Mouse (Mus musculus) MEL (cell line): ENCODE measurements around the gene Sox10. TPM values are rescaled to one million over a fixed set of nuclear protein-coding genes. Genes with fewer than 3 reads are reported as not detected.

ENCODE experiments used
- DNase-seq: peaks from one replicate; pipeline ENCODE4 v3.0.0; 2011; ENCODE audit warnings: low read depth, low spot score
- H3K27ac ChIP-seq: 2 replicates; pipeline ENCODE4 v1.5.1; 2012; ENCODE audit warnings: low read depth, mild to moderate bottlenecking, control low read depth, low read length, moderate library complexity; ENCODE audit not compliant: control insufficient read depth
- H3K27me3 ChIP-seq, 2 experiments: fragments of 150-350 bp in 1 of 2; sonication (generic) in 1 of 2; 2 replicates each; pipeline ENCODE4 v1.6.1; 2012; ENCODE audit warnings: low read length in 2 of 2, mild to moderate bottlenecking in 2 of 2, improper control_type of control experiment in 1 of 2, moderate library complexity in 1 of 2; ENCODE audit not compliant: insufficient read depth in 2 of 2, control insufficient read depth in 1 of 2
- H3K36me3 ChIP-seq, 2 experiments: 2 replicates each; pipeline ENCODE4 v1.6.1; 2012 to 2014; ENCODE audit warnings: low read length in 2 of 2, improper control_type of control experiment in 1 of 2, inconsistent platforms in 1 of 2, mild to moderate bottlenecking in 1 of 2; ENCODE audit not compliant: insufficient read depth in 2 of 2, control insufficient read depth in 1 of 2
- H3K4me1 ChIP-seq, 2 experiments: fragments of 150-350 bp in 1 of 2; sonication (generic) in 1 of 2; 2 replicates each; pipeline ENCODE4 v1.6.1; 2012; ENCODE audit warnings: low read length in 2 of 2, improper control_type of control experiment in 1 of 2, mild to moderate bottlenecking in 1 of 2; ENCODE audit not compliant: insufficient read depth in 2 of 2, control insufficient read depth in 1 of 2
- H3K4me3 ChIP-seq, 2 experiments: fragments of 150-350 bp in 1 of 2; sonication (generic) in 1 of 2; 2 replicates each; pipeline ENCODE4 v1.5.1; 2012; ENCODE audit warnings: low read depth in 2 of 2, low read length in 2 of 2, mild to moderate bottlenecking in 2 of 2, moderate library complexity in 2 of 2, control low read depth in 1 of 2, improper control_type of control experiment in 1 of 2; ENCODE audit not compliant: control insufficient read depth in 1 of 2, insufficient read depth in 1 of 2
- H3K79me2 ChIP-seq: 2 replicates; pipeline ENCODE4 v1.6.1; 2012; ENCODE audit warnings: mild to moderate bottlenecking, low read length, moderate library complexity; ENCODE audit not compliant: control insufficient read depth, poor library complexity, insufficient read depth
- H3K9ac ChIP-seq: 2 replicates; pipeline ENCODE4 v1.6.1; 2012; ENCODE audit warnings: low read depth, mild to moderate bottlenecking, control low read depth, low read length, moderate library complexity; ENCODE audit not compliant: control insufficient read depth, poor library complexity, severe bottlenecking
- H3K9me3 ChIP-seq: fragments of 150-350 bp; sonication (generic); replicated peaks from 2 replicates; pipeline ENCODE4 v1.6.1; 2012; ENCODE audit warnings: mild to moderate bottlenecking, low read length, improper control_type of control experiment, moderate library complexity; ENCODE audit not compliant: insufficient read depth
- BHLHE40 ChIP-seq: IDR thresholded peaks from 2 replicates; pipeline ENCODE4 v1.6.1; 2012; ENCODE audit warnings: low read depth, mild to moderate bottlenecking, inconsistent platforms, low read length, improper control_type of control experiment, borderline replicate concordance
- CHD1 ChIP-seq: IDR thresholded peaks from 2 replicates; pipeline ENCODE4 v1.6.1; 2012; ENCODE audit warnings: low read depth, mild to moderate bottlenecking, inconsistent platforms, low read length, improper control_type of control experiment
- E2F4 ChIP-seq: IDR thresholded peaks from 2 replicates; pipeline ENCODE4 v1.6.1; 2011; ENCODE audit warnings: low read depth, low read length, improper control_type of control experiment, borderline replicate concordance
- ELF1 ChIP-seq: IDR thresholded peaks from 2 replicates; pipeline ENCODE4 v1.6.1; 2014; ENCODE audit warnings: low read depth, mild to moderate bottlenecking, inconsistent platforms, low read length, improper control_type of control experiment, moderate library complexity
- ETS1 ChIP-seq: IDR thresholded peaks from 2 replicates; pipeline ENCODE4 v1.6.1; 2012; ENCODE audit warnings: low read depth, mild to moderate bottlenecking, inconsistent platforms, low read length, improper control_type of control experiment, moderate library complexity
- GABPA ChIP-seq: IDR thresholded peaks from 2 replicates; pipeline ENCODE4 v1.6.1; 2012; ENCODE audit warnings: low read depth, mild to moderate bottlenecking, inconsistent platforms, low read length, improper control_type of control experiment, moderate library complexity
- GATA1 ChIP-seq: IDR thresholded peaks from 2 replicates; pipeline ENCODE4 v1.6.1; 2011; ENCODE audit warnings: low read depth, low read length, improper control_type of control experiment
- HCFC1 ChIP-seq: IDR thresholded peaks from 2 replicates; pipeline ENCODE4 v1.6.1; 2012; ENCODE audit warnings: low read depth, mild to moderate bottlenecking, inconsistent platforms, low read length, improper control_type of control experiment, moderate library complexity
- JUND ChIP-seq: IDR thresholded peaks from 2 replicates; pipeline ENCODE4 v1.6.1; 2011; ENCODE audit warnings: low read depth, mild to moderate bottlenecking, improper control_type of control experiment, low read length
- KAT2A ChIP-seq: conservative IDR thresholded peaks from 2 replicates; pipeline ENCODE4 v1.6.1; 2012; ENCODE audit warnings: low read depth, low read length, improper control_type of control experiment, inconsistent platforms
- MAFK ChIP-seq: IDR thresholded peaks from 2 replicates; pipeline ENCODE4 v1.6.1; 2011; ENCODE audit warnings: low read depth, mild to moderate bottlenecking, low read length, improper control_type of control experiment, borderline replicate concordance
- MAZ ChIP-seq: IDR thresholded peaks from 2 replicates; pipeline ENCODE4 v1.6.1; 2012; ENCODE audit warnings: low read depth, mild to moderate bottlenecking, inconsistent platforms, low read length, improper control_type of control experiment
- MEF2A ChIP-seq: IDR thresholded peaks from 2 replicates; pipeline ENCODE4 v1.6.1; 2014; ENCODE audit warnings: low read depth, mild to moderate bottlenecking, inconsistent platforms, low read length, improper control_type of control experiment; ENCODE audit not compliant: poor library complexity, insufficient replicate concordance, severe bottlenecking; ENCODE audit errors: extremely low read depth
- MXI1 ChIP-seq: IDR thresholded peaks from 2 replicates; pipeline ENCODE4 v1.6.1; 2011; ENCODE audit warnings: mild to moderate bottlenecking, low read depth, low read length, improper control_type of control experiment
- MYB ChIP-seq: IDR thresholded peaks from 2 replicates; pipeline ENCODE4 v1.6.1; 2011; ENCODE audit warnings: mild to moderate bottlenecking, low read depth, low read length, improper control_type of control experiment
- MYC ChIP-seq: IDR thresholded peaks from 2 replicates; pipeline ENCODE4 v1.6.1; 2011; ENCODE audit warnings: low read depth, mild to moderate bottlenecking, low read length, improper control_type of control experiment, moderate library complexity
- NRF1 ChIP-seq: IDR thresholded peaks from 2 replicates; pipeline ENCODE4 v1.6.1; 2014; ENCODE audit warnings: low read depth, mild to moderate bottlenecking, inconsistent platforms, low read length, improper control_type of control experiment, moderate library complexity; ENCODE audit not compliant: poor library complexity, insufficient read depth, severe bottlenecking
- POLR2A ChIP-seq, 2 experiments: IDR thresholded peaks; 2 replicates each; pipeline ENCODE4 v1.6.1; 2011 to 2012; ENCODE audit warnings: low read length in 2 of 2, mild to moderate bottlenecking in 2 of 2, control low read depth in 1 of 2, improper control_type of control experiment in 1 of 2, low read depth in 1 of 2, moderate library complexity in 1 of 2; ENCODE audit not compliant: control insufficient read depth in 1 of 2, insufficient read depth in 1 of 2, poor library complexity in 1 of 2
- POLR2AphosphoS2 ChIP-seq: IDR thresholded peaks from 2 replicates; pipeline ENCODE4 v1.6.1; 2011; ENCODE audit warnings: low read length, improper control_type of control experiment
- POLR2AphosphoS5 ChIP-seq: IDR thresholded peaks from 2 replicates; pipeline ENCODE4 v1.6.1; 2012; ENCODE audit warnings: low read depth, borderline replicate concordance, mild to moderate bottlenecking, inconsistent platforms, low read length, moderate library complexity, mixed read lengths
- RAD21 ChIP-seq: IDR thresholded peaks from 2 replicates; pipeline ENCODE4 v1.6.1; 2011; ENCODE audit warnings: mild to moderate bottlenecking, low read depth, low read length, improper control_type of control experiment
- RCOR1 ChIP-seq: IDR thresholded peaks from 2 replicates; pipeline ENCODE4 v1.6.1; 2012; ENCODE audit warnings: low read depth, mild to moderate bottlenecking, inconsistent platforms, low read length, improper control_type of control experiment
- SMC3 ChIP-seq: IDR thresholded peaks from 2 replicates; pipeline ENCODE4 v1.6.1; 2011; ENCODE audit warnings: low read depth, low read length, improper control_type of control experiment
- TAL1 ChIP-seq: IDR thresholded peaks from 2 replicates; pipeline ENCODE4 v1.6.1; 2012; ENCODE audit warnings: mild to moderate bottlenecking, inconsistent platforms, low read length, moderate library complexity, mixed read lengths
- TBP ChIP-seq: IDR thresholded peaks from 2 replicates; pipeline ENCODE4 v1.8.0; 2011; ENCODE audit warnings: low read depth, low read length, improper control_type of control experiment
- TCF12 ChIP-seq: IDR thresholded peaks from 2 replicates; pipeline ENCODE4 v1.6.1; 2014; ENCODE audit warnings: low read depth, mild to moderate bottlenecking, inconsistent platforms, low read length, improper control_type of control experiment, moderate library complexity
- USF1 ChIP-seq: IDR thresholded peaks from 2 replicates; pipeline ENCODE4 v1.6.1; 2014; ENCODE audit warnings: low read depth, mild to moderate bottlenecking, inconsistent platforms, low read length, improper control_type of control experiment, moderate library complexity
- USF2 ChIP-seq, 2 experiments: IDR thresholded peaks; 2 replicates each; pipeline ENCODE4 v1.6.1; 2011 to 2012; ENCODE audit warnings: improper control_type of control experiment in 2 of 2, low read length in 2 of 2, borderline replicate concordance in 1 of 2, inconsistent platforms in 1 of 2, low read depth in 1 of 2, mild to moderate bottlenecking in 1 of 2; ENCODE audit not compliant: insufficient read depth in 1 of 2
- ZC3H11A ChIP-seq: IDR thresholded peaks from 2 replicates; pipeline ENCODE4 v1.6.1; 2012; ENCODE audit warnings: low read depth, mild to moderate bottlenecking, inconsistent platforms, low read length, improper control_type of control experiment
- ZMIZ1 ChIP-seq: IDR thresholded peaks from 2 replicates; pipeline ENCODE4 v1.6.1; 2012; ENCODE audit warnings: low read depth, mild to moderate bottlenecking, inconsistent platforms, low read length, improper control_type of control experiment, moderate library complexity
- ZNF384 ChIP-seq: IDR thresholded peaks from 2 replicates; pipeline ENCODE4 v1.6.1; 2012; ENCODE audit warnings: low read depth, mild to moderate bottlenecking, inconsistent platforms, low read length, improper control_type of control experiment
- polyA plus RNA-seq, 2 experiments: library from polyadenylated mRNA; stranded (reverse) in 1 of 2; unstranded in 1 of 2; fragments of >175 nt in 1 of 2; fragments of >200 nt in 1 of 2; gene quantifications; 2 replicates each; pipeline versions ENCODE4 v1.2.1 to v1.2.4; 2012; ENCODE audit warnings: low replicate concordance in 2 of 2, low read depth in 1 of 2; ENCODE audit not compliant: insufficient read length in 2 of 2, insufficient read depth in 1 of 2, missing spikeins in 1 of 2
- total RNA-seq: library from RNA; depleted of rRNA; stranded (reverse); fragments of 300-350 nt; gene quantifications from 2 replicates; pipeline ENCODE4 v1.2.3, GENCODE M21; 2012

The Sox10 gene
- total and polyA plus RNA-seq, 3 experiments: not detected

GRCm38 (mm10) chr15:79110031-79110430 lies 55.0 kb downstream of the Sox10 start:
- Histone ChIP-seq H3K9ac (peak overlapping the region; percentile 91), H3K36me3 (peaks cover 0 to 6% of the 10 kb centered on the region in 2 experiments; a peak in 2 of 4 replicates)
- peak; percentile 62 for DNase-seq

GRCm38 (mm10) chr15:79109321-79109934 lies 55.6 kb downstream of the Sox10 start:
- Histone ChIP-seq H3K9me3 (no peaks in the 10 kb centered on the region), H3K27ac (peak overlapping the region; percentile 48), H3K36me3 (peaks cover 0 to 6% of the 10 kb centered on the region in 2 experiments; a peak in 2 of 4 replicates), H3K4me1 (peaks cover 3 to 8% of the 10 kb centered on the region in 2 experiments; a peak in 3 of 4 replicates), H3K27me3 (no peaks in the 10 kb centered on the region), H3K79me2 (no peaks in the 10 kb centered on the region; the same call in 1 of the 2 replicates), H3K9ac (peak overlapping the region; percentile 91), H3K4me3 (peak overlapping the region; percentile 76 to 80)
- peak; percentile 78 for DNase-seq
- TF ChIP-seq USF2 (IDR thresholded peaks at IDR 0.05; ENCODE audit: borderline replicate concordance in 1 of 2, insufficient read depth in 1 of 2, low read depth in 1 of 2, low read length in 2 of 2) (no peak), JUND (no peak), E2F4 (no peak), RCOR1 (no peak), MYC (no peak), ZC3H11A (no peak), TCF12 (no peak), KAT2A (no peak), MXI1 (peak; percentile 85), POLR2A (IDR thresholded peaks at IDR 0.05; ENCODE audit: control insufficient read depth in 1 of 2, insufficient read depth in 1 of 2, low read depth in 1 of 2, low read length in 2 of 2, poor library complexity in 1 of 2) (no peak; a peak in 1 of 4 replicates), ZMIZ1 (no peak), BHLHE40 (peak; percentile 16; the same call in 1 of the 2 replicates), NRF1 (no peak), GATA1 (no peak), GABPA (no peak), HCFC1 (no peak), POLR2AphosphoS5 (no peak), MYB (no peak), ETS1 (no peak), ELF1 (0 out of 2 replicates have a peak, but pooled peaks have one; percentile 20), TAL1 (no peak), MAFK (no peak), MAZ (no peak; the same call in 1 of the 2 replicates)

More at GRCm38 (mm10) chr15:79110031-79110430, 55.0 kb downstream of the Sox10 start:
- no peak for TF ChIP-seq GABPA
- TF ChIP-seq ZMIZ1: no peak
- no peak for TF ChIP-seq MEF2A
- no peak for TF ChIP-seq POLR2AphosphoS2
- no peak; the same call in 1 of the 2 replicates for TF ChIP-seq GATA1
- no peak for TF ChIP-seq ZNF384
- no peak for TF ChIP-seq ZC3H11A
- no peak for TF ChIP-seq JUND
- TF ChIP-seq RAD21: no peak
- no peak for TF ChIP-seq ELF1
- no peak for TF ChIP-seq MYC
- TF ChIP-seq POLR2AphosphoS5: no peak
- TF ChIP-seq TBP: 0 out of 2 replicates have a peak, but pooled peaks have one; percentile 34
- no peak for TF ChIP-seq CHD1
- TF ChIP-seq MXI1: no peak
- TF ChIP-seq SMC3: no peak
- peak; percentile 27; the same call in 1 of the 2 replicates for TF ChIP-seq ETS1
- peak; percentile 73; the same call in 1 of the 2 replicates for TF ChIP-seq BHLHE40
- peak; percentile 76; the same call in 1 of the 2 replicates for TF ChIP-seq USF1
- Histone ChIP-seq H3K4me1 (peaks cover 3 to 8% of the 10 kb centered on the region in 2 experiments; a peak in 3 of 4 replicates), H3K79me2 (no peaks in the 10 kb centered on the region; the same call in 1 of the 2 replicates), H3K4me3 (peak overlapping the region; percentile 76 to 80), H3K9me3 (no peaks in the 10 kb centered on the region), H3K27me3 (no peaks in the 10 kb centered on the region), H3K27ac (peak overlapping the region; percentile 48)
